Mouse (Mus musculus) kidney, adult 2 months (tissue): ENCODE data around the gene B3gat3. TPM values are rescaled to one million over a fixed set of nuclear protein-coding genes. Genes with fewer than 3 reads are reported as not detected.

Experiments used
- DNase-seq: peaks from one replicate; pipeline ENCODE4 v3.0.0; 2021
- H3K27ac ChIP-seq: fragments of 200-500 bp; 2 replicates; pipeline ENCODE4 v1.5.1; 2012; ENCODE audit warnings: low read depth, low read length, control low read depth, inconsistent platforms; ENCODE audit not compliant: insufficient read depth
- H3K27me3 ChIP-seq: fragments of 200-500 bp; replicated peaks from 2 replicates; pipeline ENCODE4 v1.6.1; 2012; ENCODE audit warnings: mild to moderate bottlenecking, moderate library complexity, low read length, inconsistent platforms; ENCODE audit not compliant: control insufficient read depth, insufficient read depth
- H3K36me3 ChIP-seq: fragments of 200-500 bp; 2 replicates; pipeline ENCODE4 v1.6.1; 2012; ENCODE audit warnings: mild to moderate bottlenecking, moderate library complexity, low read length, inconsistent platforms; ENCODE audit not compliant: control insufficient read depth, insufficient read depth
- H3K4me1 ChIP-seq: fragments of 200-500 bp; 2 replicates; pipeline ENCODE4 v1.6.1; 2011; ENCODE audit warnings: low read length; ENCODE audit not compliant: control insufficient read depth, insufficient read depth
- H3K4me3 ChIP-seq: fragments of 200-500 bp; 2 replicates; pipeline ENCODE4 v1.5.1; 2011; ENCODE audit warnings: mild to moderate bottlenecking, low read depth, low read length, control low read depth; ENCODE audit not compliant: insufficient read depth
- CTCF ChIP-seq: fragments of 200-500 bp; conservative IDR thresholded peaks from 2 replicates; pipeline ENCODE4 v1.5.1; 2011; ENCODE audit warnings: low read depth, mild to moderate bottlenecking, control low read depth, low read length, moderate library complexity, mixed read lengths; ENCODE audit not compliant: insufficient read depth, insufficient read length
- POLR2A ChIP-seq: fragments of 200-500 bp; IDR thresholded peaks from one replicate; pipeline ENCODE4 v1.6.1; 2011; ENCODE audit warnings: low read depth, low read length, control low read depth
- WGBS: fragments of 180-500 bp; shearing (Covaris S2); methylation state at CpG from one replicate; pipeline ENCODE4 v1.1.7; 2018; 5-methylcytosine and 5-hydroxymethylcytosine counted together
- polyA plus RNA-seq: library from polyadenylated mRNA; depleted of rRNA; stranded (reverse); fragments of >200 nt; gene quantifications from 2 replicates; pipeline ENCODE4 v1.2.3, GENCODE M21; 2012

The B3gat3 gene
- polyA plus RNA-seq, 1 experiment = 105 TPM

- H3K4me3 ChIP-seq = no peak overlapping the region; the same call in 1 of the 2 replicates
- TF ChIP-seq POLR2A = no peak
- no peak for TF ChIP-seq CTCF
- DNase-seq = peak; percentile 22
- WGBS = 10% methylated on average over 3 of the region's 3 CpGs
- no peaks in the 10 kb centered on the region; the same call in none of the 2 replicates for H3K36me3 ChIP-seq
- no peak overlapping the region for H3K27ac ChIP-seq
- H3K27me3 ChIP-seq = no peaks in the 10 kb centered on the region
- no peaks in the 10 kb centered on the region; the same call in 1 of the 2 replicates for H3K4me1 ChIP-seq
Observed at GRCm38 (mm10) chr19:8899079-8899478, 21.1 kb upstream of the B3gat3 start.

GRCm38 (mm10) chr19:8903412-8903811 is 16.8 kb upstream of the B3gat3 start:
- Histone ChIP-seq H3K4me1 (no peaks in the 10 kb centered on the region; the same call in 1 of the 2 replicates), H3K27ac (no peak overlapping the region), H3K27me3 (no peaks in the 10 kb centered on the region), H3K4me3 (no peak overlapping the region), H3K36me3 (peaks cover 17% of the 10 kb centered on the region)
- TF ChIP-seq POLR2A (no peak), CTCF (no peak)
- 91% methylated on average over 5 of the region's 5 CpGs for WGBS
- DNase-seq = no peak

- no peak overlapping the region for H3K4me3 ChIP-seq
- H3K27ac ChIP-seq = no peak overlapping the region
- H3K4me1 ChIP-seq = no peaks in the 10 kb centered on the region
- peaks cover 41% of the 10 kb centered on the region for H3K36me3 ChIP-seq
- WGBS = 89% methylated on average over 6 of the region's 6 CpGs
- no peak for TF ChIP-seq POLR2A
- no peak for TF ChIP-seq CTCF
- DNase-seq = no peak
- no peaks in the 10 kb centered on the region for H3K27me3 ChIP-seq
Observed at GRCm38 (mm10) chr19:8908531-8908930, 11.6 kb upstream of the B3gat3 start.

GRCm38 (mm10) chr19:8911810-8912209 is 8.4 kb upstream of the B3gat3 start:
- H3K4me3 ChIP-seq = no peak overlapping the region
- 80% methylated on average over 5 of the region's 5 CpGs for WGBS
- H3K36me3 ChIP-seq = peaks cover 36% of the 10 kb centered on the region
- DNase-seq = no peak
- no peaks in the 10 kb centered on the region for H3K4me1 ChIP-seq
- H3K27me3 ChIP-seq = no peaks in the 10 kb centered on the region
- TF ChIP-seq POLR2A (no peak), CTCF (no peak)
- H3K27ac ChIP-seq = no peak overlapping the region

GRCm38 (mm10) chr19:8914212-8914611 is 6.0 kb upstream of the B3gat3 start:
- Histone ChIP-seq H3K4me3 (no peak overlapping the region), H3K4me1 (no peaks in the 10 kb centered on the region), H3K27me3 (no peaks in the 10 kb centered on the region), H3K27ac (no peak overlapping the region), H3K36me3 (peaks cover 24% of the 10 kb centered on the region)
- no peak for DNase-seq
- WGBS = 93% methylated on average over 3 of the region's 3 CpGs
- no peak for TF ChIP-seq CTCF
- TF ChIP-seq POLR2A = no peak

- 91% methylated on average over 3 of the region's 3 CpGs for WGBS
- H3K27me3 ChIP-seq = no peaks in the 10 kb centered on the region
- no peak overlapping the region for H3K4me3 ChIP-seq
- H3K36me3 ChIP-seq = peaks cover 3% of the 10 kb centered on the region
- no peak for TF ChIP-seq CTCF
- TF ChIP-seq POLR2A = no peak
- H3K27ac ChIP-seq = no peak overlapping the region
- H3K4me1 ChIP-seq = peaks cover 11% of the 10 kb centered on the region
- no peak for DNase-seq
Observed at GRCm38 (mm10) chr19:8919000-8919399, 1.2 kb upstream of the B3gat3 start.

- no peak overlapping the region for H3K4me3 ChIP-seq
- no peak for DNase-seq
Observed at GRCm38 (mm10) chr19:8919684-8920072, 496 bp upstream of the B3gat3 start.

More at GRCm38 (mm10) chr19:8919684-8920072, 496 bp upstream of the B3gat3 start:
- H3K4me1 ChIP-seq = peaks cover 11% of the 10 kb centered on the region
- TF ChIP-seq POLR2A = no peak
- no peak for TF ChIP-seq CTCF
- WGBS = 55% methylated on average over 6 of the region's 6 CpGs
- H3K27ac ChIP-seq = peak overlapping the region; percentile 92
- H3K27me3 ChIP-seq = no peaks in the 10 kb centered on the region
- peaks cover 1% of the 10 kb centered on the region for H3K36me3 ChIP-seq
